Mouse (Mus musculus): ENCODE data around the gene Col9a1. TPM values are rescaled to one million over a fixed set of nuclear protein-coding genes. Genes with fewer than 3 reads are reported as not detected.

The Col9a1 gene
- under 1 TPM; 0.16 to 0.36 TPM for total RNA-seq (2021)
- long read RNA-seq, experiment 1, result 0 reads
- long read RNA-seq, experiment 2, result 0 reads

- no peak for DNase-seq
These were observed at the start of gene Col9a1 for GRCm38 (mm10) chr1:24177224-24177851. TSS of gene Col9a1 (plus strand) at chr1:24177610.

GRCm38 (mm10) chr1:24127866-24128265 is 49.5 kb upstream of the Col9a1 start:
- no peak for DNase-seq

GRCm38 (mm10) chr1:24133853-24134252 is 43.6 kb upstream of the Col9a1 start:
- DNase-seq, result no peak

GRCm38 (mm10) chr1:24134792-24135191 is 42.6 kb upstream of the Col9a1 start:
- no peak for DNase-seq

GRCm38 (mm10) chr1:24137133-24137532 is 40.3 kb upstream of the Col9a1 start:
- no peak for DNase-seq

GRCm38 (mm10) chr1:24140555-24140954 is 36.9 kb upstream of the Col9a1 start:
- DNase-seq, result no peak

- DNase-seq, result no peak
These were observed 33.9 kb upstream of the Col9a1 start for GRCm38 (mm10) chr1:24143504-24143903.

GRCm38 (mm10) chr1:24157751-24158150 is 19.7 kb upstream of the Col9a1 start:
- DNase-seq, result no peak

- DNase-seq, result no peak
These were observed 8.0 kb upstream of the Col9a1 start for GRCm38 (mm10) chr1:24169410-24169809.

GRCm38 (mm10) chr1:24171205-24171866 is 6.1 kb upstream of the Col9a1 start:
- DNase-seq, result no peak

- no peak for DNase-seq
These were observed 5.5 kb upstream of the Col9a1 start for GRCm38 (mm10) chr1:24171898-24172297.

- DNase-seq, result no peak
These were observed 4.8 kb upstream of the Col9a1 start for GRCm38 (mm10) chr1:24172656-24173055.

GRCm38 (mm10) chr1:24175761-24176160 is 1.6 kb upstream of the Col9a1 start:
- no peak for DNase-seq

- DNase-seq, result no peak
These were observed 2.4 kb downstream of the Col9a1 start for GRCm38 (mm10) chr1:24179856-24180255.

- DNase-seq, result no peak
These were observed 7.6 kb downstream of the Col9a1 start for GRCm38 (mm10) chr1:24184981-24185380.

GRCm38 (mm10) chr1:24186964-24187363 is 9.6 kb downstream of the Col9a1 start:
- no peak for DNase-seq

- no peak for DNase-seq
These were observed 14.3 kb downstream of the Col9a1 start for GRCm38 (mm10) chr1:24191668-24192067.

GRCm38 (mm10) chr1:24194111-24194510 is 16.7 kb downstream of the Col9a1 start:
- DNase-seq, result no peak

- DNase-seq, result no peak
These were observed 17.8 kb downstream of the Col9a1 start for GRCm38 (mm10) chr1:24195070-24195840.

- DNase-seq, result no peak
These were observed 18.6 kb downstream of the Col9a1 start for GRCm38 (mm10) chr1:24195951-24196517.

- DNase-seq, result no peak
These were observed 34.4 kb downstream of the Col9a1 start for GRCm38 (mm10) chr1:24211621-24212385.

- no peak for DNase-seq
These were observed 41.6 kb downstream of the Col9a1 start for GRCm38 (mm10) chr1:24219041-24219440.
